Mouse (Mus musculus): ENCODE results near the gene Fiz1.
A peak's percentile ranks its signal among the peaks of the same experiment; 100 is the strongest.

Fiz1 gene

DNA sequence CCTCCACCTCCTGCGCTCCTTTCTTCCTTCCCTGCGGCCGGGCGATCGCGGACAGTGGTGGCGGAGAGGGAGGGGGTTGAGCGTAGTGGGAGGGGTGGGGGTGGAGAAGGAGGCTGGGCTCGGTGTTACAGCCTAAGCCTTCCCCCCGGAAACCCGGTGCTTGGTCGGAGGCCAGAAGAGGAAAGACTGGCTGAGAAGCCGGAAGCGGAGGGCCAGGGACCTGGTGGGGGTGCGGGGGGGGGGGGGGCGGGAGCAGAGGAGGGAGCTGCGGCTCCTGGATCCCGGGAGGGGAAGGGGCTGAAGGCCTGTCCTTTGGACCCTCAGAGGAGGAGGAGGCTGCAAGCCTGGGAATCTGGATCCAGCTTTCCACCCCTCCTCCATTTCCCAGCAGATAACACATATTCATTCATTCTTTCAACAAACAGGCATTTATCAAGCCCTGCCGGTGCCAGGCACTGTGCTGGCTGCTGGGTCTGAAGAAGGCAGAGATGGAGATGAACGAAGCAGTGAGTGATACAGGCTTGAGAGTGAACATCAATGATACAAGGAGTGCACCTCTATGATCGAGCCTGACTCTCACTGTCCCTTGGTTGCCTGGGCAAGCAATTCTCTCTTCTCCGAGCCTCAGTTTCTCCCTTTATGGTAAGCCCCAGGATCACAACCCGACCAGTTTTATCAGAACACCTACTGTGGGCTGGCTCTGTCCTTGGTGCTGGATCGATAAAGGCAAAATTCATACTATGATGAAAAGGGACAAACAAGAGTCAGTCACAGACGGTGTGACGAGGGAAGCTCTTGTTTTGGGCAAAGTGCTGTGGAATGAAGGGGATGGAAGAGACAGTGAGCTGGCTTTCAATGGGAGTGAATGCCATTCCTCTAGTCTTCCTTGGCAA is 18.2 kb downstream of the Fiz1 start, which contains the start of gene Zfp579:
TSS of gene Zfp579 (minus strand) at position 156 of the 893 bp plus-strand sequence.
- peak; percentile 94 for DNase-seq

DNA sequence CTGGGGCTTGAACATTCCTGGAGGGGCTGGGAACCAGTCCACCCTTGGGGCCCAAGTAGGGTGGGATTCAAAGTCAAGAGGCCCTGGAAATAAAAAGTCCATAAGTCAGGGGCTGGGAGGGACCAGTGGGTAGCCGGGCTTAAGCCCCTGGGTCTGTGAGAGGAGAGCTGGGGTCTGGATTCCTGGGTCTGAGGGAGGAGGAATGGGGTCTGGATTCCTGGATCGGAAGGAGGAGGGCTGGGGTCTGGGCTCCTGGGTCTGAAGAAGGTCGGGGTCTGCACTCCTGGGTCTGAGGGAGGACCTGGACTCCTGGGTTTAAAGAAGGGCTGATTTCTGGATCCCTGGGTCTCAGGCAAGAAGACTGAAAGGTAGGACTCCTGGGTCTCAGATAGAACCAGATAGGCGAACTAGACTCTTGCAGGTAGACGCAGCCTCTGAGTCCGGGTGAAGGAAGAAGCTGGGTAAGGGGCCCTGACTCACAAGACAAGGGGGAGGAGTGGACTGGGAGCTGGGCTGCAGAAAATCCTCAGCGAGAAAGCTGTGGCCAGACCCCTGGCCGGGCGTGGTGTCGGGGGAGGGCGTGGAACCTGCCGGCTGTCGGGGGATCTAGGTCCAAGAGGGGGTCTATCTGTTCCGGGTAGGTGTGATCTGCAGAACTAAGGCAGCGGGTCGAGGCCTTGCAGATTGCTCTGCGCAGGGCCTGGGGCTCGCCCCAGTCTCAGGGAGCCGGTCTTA is 19.1 kb downstream of the Fiz1 start:
- no peak for DNase-seq

DNA sequence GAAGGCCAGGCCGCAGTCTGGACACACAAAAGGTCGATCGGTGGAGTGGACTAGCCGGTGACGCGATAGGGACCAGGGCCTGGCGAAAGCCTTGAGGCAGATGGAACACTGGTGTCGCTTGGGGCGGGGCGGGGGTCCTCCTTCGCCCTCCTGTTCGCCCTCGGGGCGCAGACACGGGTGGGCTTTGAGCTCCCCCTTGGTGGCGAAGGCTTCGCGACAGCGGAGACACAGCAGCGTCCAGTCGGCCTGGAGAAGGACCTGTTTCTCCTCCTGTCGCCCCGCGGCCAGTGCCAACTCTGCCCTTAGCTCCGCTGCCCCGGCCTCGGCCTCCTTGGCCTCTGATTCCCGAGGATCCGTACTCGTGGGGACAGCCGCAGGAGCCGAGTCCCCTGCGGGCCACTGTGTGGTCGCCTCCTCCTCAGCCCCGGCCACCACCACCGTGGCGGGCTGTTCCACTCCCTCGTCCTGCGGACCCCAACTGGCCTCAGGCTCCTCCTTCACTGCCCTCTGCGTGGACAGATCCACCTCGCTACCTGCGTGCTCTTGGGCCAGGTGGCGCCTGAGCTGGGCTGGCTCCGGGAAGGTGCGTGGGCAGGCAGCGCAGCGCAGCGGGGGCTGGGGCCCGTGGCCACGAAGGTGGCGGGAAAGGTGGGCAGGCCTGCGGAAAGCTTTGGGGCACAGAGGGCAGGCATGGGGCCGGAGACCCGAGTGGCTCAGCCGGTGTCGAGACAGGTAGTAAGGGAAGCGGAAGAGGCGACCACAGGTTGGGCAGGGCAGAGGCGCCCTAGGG is 20.3 kb downstream of the Fiz1 start:
- DNase-seq: no peak

DNA sequence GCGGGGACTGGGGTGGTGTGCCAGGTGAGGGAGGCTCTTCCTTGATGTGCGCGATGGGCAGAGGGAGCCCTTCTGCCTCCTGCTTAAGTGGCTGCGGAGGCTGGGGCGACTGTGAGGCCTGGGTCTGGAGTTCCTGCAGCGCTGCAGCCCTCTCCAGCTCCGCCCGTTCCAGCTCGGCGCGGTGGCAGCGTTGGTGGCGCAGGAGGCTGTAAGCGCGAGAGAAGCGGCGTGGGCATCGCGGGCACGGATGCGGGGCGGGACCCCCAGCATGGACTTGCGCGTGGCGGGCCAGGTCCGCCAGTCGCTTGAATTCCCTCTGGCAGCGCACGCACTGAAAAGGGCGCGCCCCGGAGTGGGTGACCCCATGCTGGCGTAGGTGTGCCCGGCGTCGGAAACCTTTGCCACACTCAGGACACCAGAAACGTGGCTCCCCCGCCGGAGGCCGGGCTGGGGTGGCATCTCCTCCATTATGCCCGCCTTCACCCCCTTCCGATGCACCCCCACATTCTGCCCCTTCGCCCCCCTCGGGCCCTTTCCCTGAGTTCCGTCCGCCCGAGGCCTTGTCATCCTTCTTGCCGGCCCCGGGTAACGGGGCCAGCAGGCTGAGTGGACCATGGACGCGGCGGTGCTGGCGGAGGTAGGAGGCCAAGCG is 21.0 kb downstream of the Fiz1 start:
- no peak for DNase-seq

DNA sequence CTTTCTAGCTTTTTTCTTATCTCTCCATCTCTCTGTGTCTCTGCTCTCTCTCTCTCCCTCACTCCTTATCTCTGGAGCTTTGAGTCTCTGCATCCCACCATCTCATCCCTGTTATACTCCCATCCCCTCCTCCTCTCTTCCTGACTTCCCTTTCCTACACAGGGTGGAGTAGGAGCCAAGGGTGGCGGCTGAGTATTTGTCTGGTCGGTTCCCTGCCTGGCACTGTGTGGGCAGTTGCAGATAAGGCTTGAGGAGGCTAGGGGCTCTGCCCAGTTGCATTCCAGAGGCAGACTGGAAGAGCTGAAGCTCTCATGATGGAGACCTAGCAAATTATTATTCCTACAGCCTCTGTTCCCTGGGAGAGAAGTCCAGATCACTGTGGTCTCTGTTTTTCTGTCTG is 26.2 kb downstream of the Fiz1 start:
- DNase-seq: no peak

DNA sequence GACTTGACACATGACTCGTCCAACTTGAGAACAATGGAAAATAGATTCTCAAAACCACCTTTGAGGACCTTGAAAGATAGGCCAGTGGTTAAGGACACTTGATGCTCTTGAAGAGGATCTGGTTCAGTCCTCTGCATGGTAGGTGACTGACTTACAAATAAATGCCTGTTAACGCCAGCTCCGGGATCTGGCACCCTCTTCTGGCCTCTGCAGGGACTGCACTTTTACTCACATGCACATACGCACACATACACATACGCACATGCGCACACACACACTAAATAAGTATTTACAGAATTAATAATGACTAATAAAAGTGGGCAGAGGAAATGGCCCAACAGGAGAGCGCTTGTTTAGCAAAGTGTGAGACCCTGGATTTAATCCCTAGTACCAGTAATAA is 37.7 kb downstream of the Fiz1 start:
- DNase-seq: peak; percentile 17

DNA sequence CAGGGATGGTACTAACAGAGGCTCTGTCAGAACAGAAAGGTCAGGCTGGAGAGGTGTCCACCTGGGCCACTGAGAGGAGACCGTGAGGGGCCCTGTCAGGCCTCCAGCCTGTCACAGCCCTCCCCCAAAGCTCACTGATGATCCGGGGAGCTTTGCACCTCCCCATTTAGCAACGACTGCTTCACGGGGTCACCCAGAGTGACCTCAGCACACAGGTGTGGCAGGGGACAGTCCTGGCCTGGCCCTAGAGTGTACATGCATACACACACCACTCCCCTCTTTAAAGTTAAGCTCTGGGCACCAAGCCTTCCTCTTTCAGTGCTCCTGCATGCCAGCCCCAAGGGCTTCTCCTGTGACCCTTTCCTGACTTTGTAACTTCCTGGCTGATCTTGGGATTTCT is 39.0 kb downstream of the Fiz1 start:
- no peak for DNase-seq

DNA sequence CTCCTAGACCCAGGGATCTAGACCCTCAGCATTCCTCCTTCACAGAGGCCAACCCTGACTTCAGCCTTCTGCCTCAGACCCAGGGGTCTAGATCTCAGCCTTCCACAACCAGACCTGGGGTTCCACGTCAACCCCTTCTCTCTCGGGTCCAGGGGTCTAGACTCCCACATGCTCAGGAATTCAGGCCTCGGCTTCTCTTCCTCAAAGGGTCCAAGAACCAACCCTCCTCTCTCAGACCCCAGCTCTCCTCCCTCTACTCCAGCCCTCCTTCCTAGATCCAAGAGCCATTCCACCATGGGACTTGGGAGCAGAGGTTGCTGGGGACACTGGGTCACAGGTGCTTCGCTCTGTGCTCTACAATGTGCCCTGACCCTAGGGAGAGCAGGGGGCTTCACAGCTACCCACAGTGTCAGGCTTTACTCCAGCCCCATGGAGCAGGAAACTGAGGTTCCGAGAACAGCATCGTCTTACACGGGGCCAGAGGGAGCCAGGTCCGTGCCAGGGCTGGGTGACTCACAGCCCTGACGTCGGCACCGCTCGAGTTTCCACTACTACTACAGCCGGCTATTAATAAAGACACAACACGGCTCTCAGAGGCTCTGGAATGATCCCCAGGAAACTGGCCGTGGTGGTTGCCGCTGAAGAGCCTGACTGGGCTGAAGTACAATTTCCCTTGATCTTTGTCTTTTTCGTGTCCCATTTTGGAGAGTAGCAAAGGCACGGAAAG is 42.0 kb downstream of the Fiz1 start:
- DNase-seq: no peak

DNA sequence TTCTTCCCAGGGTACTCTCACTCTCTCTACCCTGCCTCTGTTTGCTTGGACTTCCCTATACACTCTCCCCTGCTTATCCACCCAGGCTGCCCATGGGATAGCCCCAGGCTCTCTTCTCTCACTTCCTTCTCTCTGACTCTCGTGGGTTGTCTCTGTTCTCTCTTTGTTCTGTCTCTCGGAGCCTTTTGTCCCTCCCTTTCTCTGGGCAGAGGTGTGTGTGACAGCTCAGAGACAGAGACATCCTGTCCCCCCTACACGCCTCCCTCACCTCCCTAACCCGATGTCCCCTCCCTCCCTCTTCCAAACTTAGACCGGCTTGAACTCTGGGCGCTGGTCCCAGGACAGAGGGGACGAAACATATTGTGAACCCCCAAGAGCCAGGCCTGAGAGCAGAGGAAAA is 42.8 kb downstream of the Fiz1 start:
- DNase-seq: no peak

DNA sequence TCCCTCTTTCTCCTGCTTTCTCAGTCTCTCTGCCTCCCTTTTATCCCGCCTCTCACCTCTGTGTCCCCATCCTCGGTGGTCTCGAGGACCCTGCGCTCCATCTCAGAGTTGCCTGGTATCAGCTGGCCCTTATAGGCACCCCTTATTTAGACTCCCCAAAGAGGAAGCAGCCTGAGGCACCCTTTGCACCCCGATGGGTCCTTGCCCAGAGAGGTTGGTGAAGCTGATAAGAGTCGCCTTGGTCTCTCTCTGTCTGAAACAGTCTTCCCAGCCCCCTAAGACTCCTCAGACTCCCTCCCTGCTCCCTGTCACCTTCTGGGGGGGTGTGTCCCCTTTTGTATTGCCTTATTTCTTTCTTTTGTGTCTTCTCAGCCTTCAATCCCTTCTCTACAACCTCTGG is 43.4 kb downstream of the Fiz1 start, which contains the start of gene Sbk3:
TSS of gene Sbk3 (minus strand) at position 101 of the 400 bp plus-strand sequence.
- no peak for DNase-seq

DNA sequence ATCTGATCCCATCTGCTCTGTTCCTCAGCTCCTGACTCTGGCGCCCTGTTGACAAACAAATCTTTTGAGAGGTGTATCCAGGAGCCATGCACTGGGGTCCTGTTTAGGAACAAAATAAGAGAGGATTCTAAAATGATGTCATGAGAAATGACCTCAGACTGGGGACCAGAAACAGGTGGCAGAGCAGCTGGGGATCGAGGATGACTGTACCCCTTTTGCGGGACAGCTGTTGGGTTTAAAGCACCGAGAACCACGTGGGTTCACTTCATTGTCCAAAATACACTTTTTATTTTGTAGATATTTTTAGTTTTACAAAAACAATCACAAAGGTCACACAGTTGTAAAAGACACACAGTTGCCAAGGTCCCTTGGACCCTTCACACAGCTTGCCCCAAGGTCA is 49.5 kb downstream of the Fiz1 start:
- no peak for DNase-seq

DNA sequence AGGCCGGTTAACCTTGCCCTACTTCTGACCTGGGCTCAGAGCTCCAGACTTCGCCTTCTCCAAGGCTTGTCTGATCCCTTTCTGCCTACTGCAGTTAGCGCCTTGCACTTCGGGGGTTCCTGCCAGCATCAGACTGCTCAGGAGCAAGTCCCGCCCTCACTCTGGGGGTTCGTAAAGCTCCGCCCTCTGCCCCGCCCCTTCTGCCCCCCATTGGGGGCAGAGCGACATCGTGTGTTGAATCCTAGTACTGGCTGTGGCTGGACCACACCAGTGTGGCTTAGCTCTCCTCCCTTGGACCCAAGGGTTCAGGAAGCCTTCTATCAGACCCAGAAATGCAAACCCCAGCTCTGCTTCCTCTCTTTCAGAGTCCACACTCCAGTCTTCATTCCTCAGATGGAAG is 50.2 kb downstream of the Fiz1 start, which contains the start of gene Sbk2:
TSS of gene Sbk2 (minus strand) at position 135 of the 400 bp plus-strand sequence.
- peak; percentile 95 for DNase-seq

DNA sequence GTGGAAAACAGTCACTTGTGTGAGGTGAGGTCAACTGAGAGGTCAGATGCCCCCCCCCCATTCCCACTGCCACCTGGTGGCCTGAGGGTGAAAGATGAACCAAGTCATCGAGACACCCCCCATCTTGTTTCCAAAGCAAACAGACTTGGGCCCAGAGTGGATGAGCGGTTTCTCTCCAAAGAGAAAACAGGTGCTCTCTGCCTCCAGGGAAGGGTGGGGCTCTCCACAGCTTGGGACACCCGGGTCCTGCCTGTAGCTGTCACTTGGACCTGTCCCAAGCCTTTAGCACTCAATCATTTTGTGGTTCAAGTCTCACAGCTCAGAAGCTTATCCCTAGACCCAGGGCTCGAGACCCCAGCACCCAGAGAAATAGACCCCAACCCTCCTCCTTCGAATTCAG is 51.0 kb downstream of the Fiz1 start:
- DNase-seq: no peak

DNA sequence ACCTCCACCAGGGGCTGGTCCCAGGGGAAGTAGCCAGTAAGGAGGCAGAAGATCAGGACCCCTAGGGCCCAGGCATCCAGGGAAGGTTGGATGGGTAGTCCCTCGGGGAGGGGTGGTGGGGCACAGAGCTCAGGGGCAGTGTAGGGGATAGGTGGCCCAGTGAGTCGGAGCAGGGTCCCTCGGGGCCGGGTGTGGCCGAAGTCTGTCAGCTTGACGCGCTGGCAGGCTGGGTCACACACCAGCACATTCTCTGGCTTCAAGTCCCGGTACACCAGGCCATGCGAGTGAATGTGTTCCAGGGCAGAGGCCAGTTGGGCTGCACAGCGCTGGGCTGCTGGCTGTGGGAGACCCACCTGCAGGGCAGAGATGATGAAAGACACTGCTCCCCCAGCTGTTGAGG is 57.1 kb downstream of the Fiz1 start:
- DNase-seq: no peak

All from thymus, postnatal 4 days (tissue).